Mouse (Mus musculus): Measurements from ENCODE around the gene Il17rb. TPM values are rescaled to one million over a fixed set of nuclear protein-coding genes. Genes with fewer than 3 reads are reported as not detected.

Il17rb gene
- total RNA-seq, 4 experiments from 2014 or later, result 0.19 TPM; not detected in 2

DNA sequence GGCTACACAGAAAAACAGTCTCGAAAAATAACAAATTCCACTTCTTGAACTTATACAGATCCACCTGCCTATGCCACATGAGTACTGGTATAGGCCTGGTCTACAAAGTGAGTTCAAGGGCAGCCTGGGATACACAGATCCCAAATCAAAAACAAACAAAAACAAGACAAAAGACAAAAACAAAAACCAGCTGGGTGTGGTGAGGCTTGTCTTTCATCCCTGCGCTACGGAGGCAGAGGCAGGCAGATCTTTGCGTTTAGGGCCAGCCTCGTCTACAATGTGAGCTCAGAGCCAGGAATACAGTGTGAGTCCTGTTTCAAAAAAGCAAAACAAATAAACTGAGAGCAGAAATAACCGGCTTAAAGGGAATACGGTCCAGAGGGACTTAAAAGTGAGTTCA, 41.1 kb downstream of the Il17rb start:
- no peak for DNase-seq (ENCODE audit: low spot score)

DNA sequence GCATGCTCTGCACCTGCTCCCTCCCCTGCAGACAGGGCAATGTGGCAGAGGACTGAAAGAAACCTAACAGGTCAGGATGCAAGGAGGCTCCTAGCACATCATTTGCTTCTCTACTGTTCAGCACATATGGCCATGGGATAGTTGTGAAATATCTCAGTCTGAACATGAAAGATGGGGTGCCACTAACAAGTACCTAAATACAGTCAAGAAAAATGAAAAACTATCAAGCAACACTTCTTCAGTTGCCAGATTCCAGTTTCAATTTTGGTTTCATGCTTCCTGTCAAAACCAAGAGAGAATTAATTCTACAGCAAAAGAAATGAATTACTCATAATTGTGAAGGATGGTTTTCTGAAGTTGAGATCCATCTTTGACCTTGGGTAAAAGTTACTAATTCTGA, 51.3 kb downstream of the Il17rb start:
- no peak for DNase-seq (ENCODE audit: low spot score)

DNA sequence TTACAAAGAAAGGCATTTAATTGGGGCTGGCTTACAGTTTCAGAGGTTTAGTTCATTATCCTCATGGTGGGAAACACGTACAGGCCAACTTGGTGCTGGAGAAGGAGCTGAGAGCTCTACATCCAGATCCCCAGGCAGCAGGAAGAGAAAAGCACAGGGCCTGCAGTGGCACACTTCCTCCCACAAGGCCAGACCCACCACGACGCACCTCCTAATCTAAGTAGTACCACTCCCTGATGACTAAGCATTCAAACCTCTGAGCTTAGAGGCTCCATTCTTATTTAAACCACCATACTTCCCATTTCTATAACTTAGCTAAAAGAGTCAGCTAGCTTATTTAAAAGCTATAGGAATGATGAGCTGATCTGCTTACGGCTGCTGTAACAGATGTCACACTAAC, 57.9 kb downstream of the Il17rb start:
- DNase-seq (ENCODE audit: low spot score), result no peak

DNA sequence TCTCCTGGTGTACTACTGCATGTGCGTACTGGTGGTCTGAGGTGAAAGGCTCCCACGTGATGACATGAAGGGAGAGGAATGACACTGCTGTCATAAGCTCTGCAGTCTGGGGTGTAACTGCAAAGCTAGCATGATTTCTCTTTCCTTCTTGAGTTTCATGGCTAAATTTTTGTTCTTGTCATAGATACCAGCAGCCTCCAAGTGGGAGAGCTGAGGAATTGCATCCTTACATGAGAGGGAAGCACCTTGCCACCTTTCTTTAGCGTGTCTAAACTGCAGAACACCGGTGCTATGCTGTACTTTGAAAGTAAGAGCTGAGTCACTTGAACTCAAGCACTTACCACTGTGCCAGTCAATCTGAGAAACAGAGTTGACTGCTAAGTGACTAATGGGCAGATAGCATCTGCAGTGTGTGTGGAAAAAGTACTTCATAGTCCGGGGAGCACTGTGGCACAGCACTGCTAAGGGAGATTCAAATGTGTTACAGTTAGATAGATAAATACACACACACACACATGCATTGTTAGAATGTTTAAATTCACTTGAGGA, 61.9 kb downstream of the Il17rb start:
- no peak for DNase-seq (ENCODE audit: low spot score)

Small RNA genes lying within 50 kb of the gene (microRNA-seq; reads per million reads assigned to microRNA genes)
- gene Mir6947, result not detected

Other genes with a start within 250 kb of the Il17rb start
- 100 to 1,000 TPM in 1 of 4 experiments, 10 to 100 TPM in 3; 80.2 to 101 (median 83.8) TPM for gene Selenok, start 40.6 kb downstream of the Il17rb start, total RNA-seq (2022)
- 10 to 100 TPM; 37.7 to 46.1 (median 40.5) TPM for gene Actr8, start 30.6 kb downstream of the Il17rb start, total RNA-seq (2022)
- under 1 TPM; 0.16 to 0.29 (median 0.21) TPM for gene Chdh, start 127 bp upstream of the Il17rb start, total RNA-seq (2022)